Mouse (Mus musculus) left cerebral cortex, postnatal 36 days (tissue): ENCODE data around the gene Mrm3. TPM values are rescaled to one million over a fixed set of nuclear protein-coding genes. Genes with fewer than 3 reads are reported as not detected.

Source experiments
- DNase-seq, 2 experiments: peaks; one replicate each; pipeline ENCODE4 v3.0.0; 2021 to 2022; ENCODE audit warnings: low spot score in 2 of 2, mixed read lengths in 1 of 2
- intact Hi-C: fragments of 180-260 bp; cut with DNase I; formaldehyde crosslinking; loops from one replicate; pipeline ENCODE4 v1.15.1; 2025
- total RNA-seq, 2 experiments: library from RNA; stranded (reverse); gene quantifications; 2 replicates each; pipeline ENCODE4 v1.2.3; 2021

Gene Mrm3
- total RNA-seq, 2 experiments from 2014 or later, result 17.3 to 17.8 TPM

DNA sequence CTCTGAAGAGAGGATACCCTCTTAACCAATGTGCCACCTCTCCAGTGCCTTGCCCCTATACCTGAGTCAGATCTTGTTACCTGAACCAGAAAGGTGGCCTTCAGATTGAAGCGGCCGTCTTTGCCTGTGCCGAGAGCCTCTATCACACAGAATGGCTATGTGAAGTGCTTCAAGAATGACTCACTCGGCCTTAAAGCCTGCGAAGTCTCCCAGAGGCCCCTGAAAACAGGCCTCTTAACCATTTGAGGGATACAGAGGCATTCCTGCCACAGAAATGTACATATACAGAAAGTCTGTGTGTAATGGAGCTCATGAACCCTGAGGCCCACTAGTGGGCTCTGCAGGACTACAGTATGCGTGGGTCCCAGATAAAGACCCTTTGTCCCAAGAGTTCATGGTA, 40.3 kb downstream of the Mrm3 start:
- no peak for DNase-seq
- intact Hi-C loops, result no loop called here

DNA sequence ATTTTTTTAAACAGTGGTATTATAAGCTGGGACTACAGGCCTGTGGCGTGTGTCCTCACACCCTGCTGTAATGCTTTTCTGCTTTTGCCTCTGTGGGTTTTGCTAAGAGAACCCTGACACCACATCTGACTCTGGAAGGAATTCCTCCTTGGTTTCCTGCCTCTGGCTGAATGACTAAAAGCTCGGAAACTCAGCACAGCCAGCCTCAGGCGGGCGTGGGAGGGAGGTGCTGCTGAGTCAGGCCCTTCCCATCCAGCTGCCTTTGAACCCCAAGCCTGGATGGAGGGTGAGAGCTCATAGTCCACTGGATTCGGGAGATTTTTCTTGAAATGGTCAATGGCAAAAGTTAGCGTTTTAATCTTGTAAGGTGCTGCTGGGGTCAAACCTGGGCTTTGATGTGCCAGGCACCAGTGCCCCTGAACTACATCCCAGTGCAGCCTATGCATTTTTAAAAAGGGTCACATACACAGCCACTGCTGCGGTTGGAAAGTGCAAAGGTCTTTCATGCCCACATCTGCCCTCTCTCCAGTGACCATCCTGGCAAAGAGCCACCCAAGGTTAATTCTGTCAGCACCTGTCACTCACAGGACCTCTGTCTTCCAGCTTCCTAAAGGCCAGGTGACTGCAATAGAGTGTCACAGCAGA, 42.0 kb downstream of the Mrm3 start:
- intact Hi-C loops, result no loop called here
- no peak for DNase-seq

DNA sequence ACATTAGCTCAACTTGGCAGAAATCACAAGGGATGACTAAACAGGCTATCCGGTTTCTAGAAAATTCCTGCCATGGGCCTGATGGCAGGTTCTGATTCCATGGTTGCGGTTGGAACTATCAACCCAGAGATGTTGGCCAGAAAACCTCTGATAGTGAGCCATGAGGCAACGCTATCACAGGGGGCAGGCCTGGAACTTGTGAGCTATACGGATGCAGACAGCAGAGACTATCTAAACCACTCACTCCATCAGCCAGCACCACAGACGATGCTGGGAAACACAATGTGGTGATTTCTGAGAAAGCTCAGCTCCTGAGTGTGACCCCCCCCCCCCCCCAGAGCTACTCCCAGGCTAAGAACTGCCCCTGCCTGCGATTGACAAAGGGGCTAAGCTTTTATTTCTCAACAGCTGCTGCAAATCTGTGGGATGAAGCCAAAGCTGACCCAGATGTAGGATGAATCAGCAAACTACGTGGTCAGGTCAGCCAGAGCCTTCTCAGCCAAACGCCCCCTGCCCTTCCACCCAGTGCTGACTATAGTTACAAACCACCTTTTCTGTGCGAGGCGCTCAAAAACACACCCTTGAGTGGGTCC, 43.1 kb downstream of the Mrm3 start:
- no peak for DNase-seq
- intact Hi-C loops, result no loop called here

DNA sequence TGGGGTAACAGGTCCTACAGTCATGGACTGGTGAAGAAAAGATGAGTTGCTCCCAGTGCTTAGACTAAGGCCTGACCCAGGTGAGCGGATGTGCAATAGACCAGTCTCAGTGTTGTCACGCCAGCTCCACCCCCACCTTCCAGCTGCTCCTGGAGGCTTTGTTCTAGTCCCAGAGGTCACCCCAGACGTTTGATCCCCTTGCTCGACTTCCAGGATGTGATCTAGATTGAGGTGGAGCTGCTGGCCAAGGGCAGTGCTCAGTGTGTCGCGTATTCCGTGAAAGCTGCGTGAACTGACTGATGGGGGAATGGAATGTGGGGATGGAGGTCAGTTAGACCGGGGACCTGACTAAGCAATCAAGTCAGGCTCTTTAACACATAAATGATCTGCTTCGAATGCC, 43.8 kb downstream of the Mrm3 start:
- intact Hi-C loops, result no loop called here
- DNase-seq, result no peak

DNA sequence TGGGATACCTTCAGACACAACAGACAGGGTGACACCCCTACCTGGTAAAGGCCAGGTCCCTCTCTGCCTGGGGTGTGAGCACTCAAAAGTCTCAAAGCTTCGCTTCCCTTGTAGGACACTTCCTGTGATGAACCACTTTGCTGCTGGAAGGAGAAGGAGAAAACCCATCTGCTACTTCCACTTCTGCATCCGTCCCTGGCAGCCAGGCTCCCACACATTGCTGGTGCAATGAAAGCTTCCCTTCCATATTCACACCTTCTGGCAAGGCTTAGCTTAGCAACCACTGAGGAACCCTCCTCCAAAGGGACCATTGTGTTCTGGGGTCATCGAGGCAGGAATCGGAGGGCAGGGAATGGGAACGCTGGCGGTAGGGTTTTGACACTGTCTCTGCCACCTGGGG, 45.1 kb downstream of the Mrm3 start:
- intact Hi-C loops, result no loop called here

DNA sequence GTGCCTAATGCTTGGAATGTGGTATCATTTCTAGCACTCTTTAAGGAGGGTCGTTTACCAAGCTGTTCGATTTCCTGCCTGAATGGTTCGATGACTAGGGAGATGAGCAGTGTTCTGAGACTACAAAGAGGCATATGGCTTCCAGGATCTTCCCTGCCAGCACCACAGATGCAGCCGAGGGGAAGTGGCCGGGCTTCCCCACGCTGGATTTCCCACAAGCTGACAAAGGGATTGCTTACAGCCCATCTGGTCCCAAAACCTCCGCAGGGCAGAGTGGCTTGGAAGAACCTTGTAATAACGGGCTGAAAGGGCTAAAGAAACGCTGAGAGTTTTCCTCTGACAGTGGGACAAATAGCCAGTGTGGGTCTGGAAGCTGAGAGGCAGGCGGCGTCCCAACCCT, 46.9 kb downstream of the Mrm3 start:
- peak in 1 of 2 experiments; percentile 25 for DNase-seq
- intact Hi-C loops, result no loop called here

More for the DNA sequence above, 45.1 kb downstream of the Mrm3 start:
- DNase-seq, result peak; percentile 31 to 41

DNA sequence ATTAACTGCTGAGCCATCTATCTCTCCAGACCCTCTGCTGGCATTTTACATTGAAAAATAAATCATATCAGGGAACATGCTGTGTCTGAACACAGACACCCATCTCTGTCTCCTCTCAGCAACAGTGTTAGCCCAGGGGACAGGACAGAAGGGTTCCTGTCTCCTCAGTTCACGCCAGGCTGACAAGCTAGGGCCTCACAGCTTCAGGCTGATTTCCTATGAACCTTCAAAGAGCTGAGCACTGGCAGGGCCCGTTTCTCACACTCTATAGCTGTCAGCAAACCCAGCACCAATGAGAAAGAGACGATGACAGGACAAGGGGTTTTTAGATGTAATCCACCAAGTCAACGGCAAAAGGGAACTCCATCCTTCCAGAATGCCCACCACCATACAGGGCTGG, 48.4 kb downstream of the Mrm3 start:
- intact Hi-C loops, result no loop called here
- no peak for DNase-seq

DNA sequence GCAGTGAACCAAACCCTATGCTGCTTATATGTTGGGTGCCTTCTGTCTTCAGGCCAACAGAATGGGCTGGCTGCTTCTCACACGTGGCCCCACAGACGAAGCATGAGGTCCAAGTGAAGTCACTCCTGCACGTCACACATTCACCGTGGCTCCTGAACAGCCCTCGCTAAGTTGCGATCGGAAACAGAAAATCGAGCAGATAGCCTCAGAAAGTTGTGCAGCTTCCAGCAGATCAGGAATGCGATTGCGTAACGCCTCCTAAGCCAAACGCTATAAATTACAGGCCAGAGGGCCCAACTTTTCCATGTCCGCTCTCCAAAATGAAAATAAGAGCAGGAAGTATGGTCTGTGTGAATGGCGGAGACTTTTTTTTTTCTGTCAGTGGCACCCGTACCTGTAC, 48.9 kb downstream of the Mrm3 start:
- intact Hi-C loops, result no loop called here
- no peak for DNase-seq

DNA sequence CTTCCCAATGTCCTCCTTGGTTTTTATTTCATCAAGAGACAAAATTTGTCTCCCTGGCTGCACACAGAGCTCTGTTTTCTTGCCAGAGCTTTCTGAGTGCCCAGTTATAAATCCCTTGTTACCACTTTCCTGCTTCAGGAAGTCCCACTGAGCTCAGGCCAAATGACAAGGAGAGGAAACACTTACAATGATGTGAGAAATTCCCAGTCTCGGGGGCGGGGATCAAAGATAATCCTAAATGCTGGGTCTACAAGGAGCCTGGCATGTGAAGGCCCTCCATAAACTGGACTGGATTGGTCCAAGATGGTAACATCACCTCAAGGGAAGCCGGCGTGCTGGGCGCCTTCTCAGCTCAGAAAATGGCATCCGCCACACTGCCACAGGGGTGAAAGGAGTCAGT, 49.3 kb downstream of the Mrm3 start:
- intact Hi-C loops, result no loop called here

DNA sequence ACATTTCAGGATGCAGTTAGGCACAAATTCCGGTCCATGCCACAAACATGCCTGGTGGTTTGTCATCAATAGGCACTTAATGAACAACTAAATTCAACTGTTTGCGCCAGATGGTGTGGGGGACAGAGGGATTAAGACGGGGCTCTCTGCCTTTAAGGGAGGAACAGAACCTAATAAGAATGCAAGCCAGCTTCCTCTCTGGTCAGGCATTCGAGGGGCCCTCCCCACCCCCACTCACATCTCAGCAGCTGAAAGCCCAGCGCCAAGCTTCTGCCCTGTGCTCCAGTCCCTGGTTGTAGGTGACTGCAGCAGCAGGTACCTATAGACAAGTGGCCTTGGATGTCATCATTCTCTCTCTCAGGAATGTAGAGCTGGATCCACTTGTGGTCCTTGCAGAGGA, 50.6 kb downstream of the Mrm3 start:
- intact Hi-C loops, result no loop called here

More for the DNA sequence above, 49.3 kb downstream of the Mrm3 start:
- DNase-seq, result no peak

DNA sequence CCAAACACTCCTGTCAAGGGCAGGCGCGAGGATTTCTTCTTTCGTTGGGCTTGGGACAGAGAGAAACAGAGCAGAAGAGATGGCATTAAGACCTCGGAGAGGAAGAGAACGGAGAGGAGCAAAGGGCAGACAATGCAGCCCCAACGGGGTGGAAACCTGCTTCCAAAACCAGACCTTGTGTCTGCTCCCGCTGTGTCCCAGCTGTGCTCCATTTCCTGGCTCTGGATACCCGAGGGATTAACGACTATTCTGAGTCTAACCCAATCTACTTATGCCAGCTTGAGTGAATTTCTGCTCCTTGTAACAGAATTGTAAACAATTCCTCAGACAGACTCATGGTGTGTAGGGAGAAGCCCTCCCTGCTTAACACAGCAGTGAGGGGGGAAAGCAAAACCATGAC, 51.3 kb downstream of the Mrm3 start:
- DNase-seq, result no peak
- intact Hi-C loops, result no loop called here

More for the DNA sequence above, 50.6 kb downstream of the Mrm3 start:
- DNase-seq, result no peak

DNA sequence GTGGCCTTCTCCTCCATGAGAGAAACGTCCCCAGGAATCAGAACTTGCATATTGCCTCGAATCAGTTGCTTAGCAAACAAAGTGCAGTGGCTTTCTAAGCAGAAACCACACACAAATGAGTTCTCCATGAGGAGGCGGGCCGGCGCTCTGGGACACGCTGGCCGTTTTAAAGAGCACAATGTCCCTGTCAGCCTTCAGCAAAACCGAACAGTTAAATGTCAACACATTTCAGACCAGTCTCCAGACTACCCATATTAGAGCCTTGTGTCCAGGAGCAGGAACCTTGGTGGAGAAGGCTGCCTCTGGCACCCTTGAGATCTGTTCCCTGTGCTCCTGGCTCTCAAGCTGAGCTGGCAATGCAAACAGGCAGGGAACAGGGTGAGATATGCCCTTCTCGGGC, 53.7 kb downstream of the Mrm3 start:
- DNase-seq, result no peak
- intact Hi-C loops, result no loop called here

DNA sequence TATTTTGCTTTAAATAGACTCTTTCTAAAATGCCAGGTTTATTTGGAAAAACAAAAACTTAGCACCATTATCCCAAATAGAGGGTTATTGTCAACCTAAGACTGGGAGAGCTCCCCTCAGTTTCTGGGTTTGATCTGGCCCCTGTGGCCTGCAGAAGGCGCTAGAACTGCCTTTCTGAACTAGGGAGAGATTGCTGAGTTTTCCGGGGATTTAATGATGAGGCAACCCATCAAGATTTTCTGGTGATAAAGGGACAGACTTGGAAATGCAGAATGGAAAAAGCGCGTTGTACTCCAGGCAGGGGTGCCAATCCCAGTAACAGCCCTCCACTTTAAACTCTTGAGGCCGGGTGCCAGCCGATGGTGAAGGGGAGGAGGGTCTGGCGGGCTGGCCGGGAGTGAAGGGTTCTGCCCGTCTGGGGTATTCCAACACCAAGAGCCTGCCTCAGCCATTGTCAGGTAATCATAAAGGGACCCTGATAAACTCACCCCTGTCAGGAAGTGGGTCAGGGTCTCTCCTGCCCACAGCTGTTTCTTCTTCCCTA, 55.0 kb downstream of the Mrm3 start:
- DNase-seq, result no peak
- intact Hi-C loops, result no loop called here

Other genes with a start within 250 kb of the Mrm3 start
- gene 1700016K19Rik, start 243.8 kb upstream of the Mrm3 start, total RNA-seq, result 1 to 10 TPM; 3.4 to 6.4 TPM
- gene Rflnb, start 215.9 kb upstream of the Mrm3 start, total RNA-seq, result 1 to 10 TPM; 8.1 to 9.2 TPM
- 10 to 100 TPM; 83.2 to 88.4 TPM for gene Vps53, start 64.1 kb upstream of the Mrm3 start, total RNA-seq
- gene Fam57a, start 64.0 kb upstream of the Mrm3 start, total RNA-seq, result 10 to 100 TPM; 15.7 to 18.4 TPM
- 1 to 10 TPM; 1.0 to 1.3 TPM for gene Dbil5, start 26.1 kb upstream of the Mrm3 start, total RNA-seq
- 1 to 10 TPM; 7.7 to 9.6 TPM for gene Gemin4, start 26.1 kb upstream of the Mrm3 start, total RNA-seq
- 10 to 100 TPM; 47.7 to 58.2 TPM for gene Glod4, start within 50 bp of the Mrm3 start, total RNA-seq
- 10 to 100 TPM; 11.0 to 11.6 TPM for gene Nxn, start 155.4 kb downstream of the Mrm3 start, total RNA-seq
- gene Timm22, start 163.2 kb downstream of the Mrm3 start, total RNA-seq, result 10 to 100 TPM; 38.3 to 38.4 TPM